Comparison of ENCODE assay signal across 8 mouse cellular contexts in genomic region chr11:59263870-59264563, GRCm38 (mm10). TPM values are rescaled to one million over a fixed set of nuclear protein-coding genes. Genes with fewer than 3 reads are reported as not detected.
DNase-seq lines count a peak whose midpoint lies in the region; ATAC-seq and TF ChIP-seq lines count a peak whose summit lies in the region.

No protein-coding gene starts in this region.

- H3K27ac ChIP-seq in brown adipose tissue, adult 24 weeks (replicated peaks; ENCODE audit: low read depth, low read length): no peak overlapping the region
- no peak overlapping the region for H3K27ac ChIP-seq in heart, embryonic 16.5 days (ENCODE audit: low read length)
- peak overlapping the region; percentile 64; the same call in 1 of the 2 replicates for H3K27ac ChIP-seq in lung, postnatal 0 days (ENCODE audit: low read length)

- peak; percentile 26 for DNase-seq in kidney, adult 18-20 months
- DNase-seq in kidney, adult 11 months: no peak
- DNase-seq in kidney, postnatal 4 days: peak; percentile 66 to 77
- DNase-seq in lung, postnatal 0 days (ENCODE audit: low spot score): peak; percentile 74
- peak; percentile 11 for DNase-seq in retina, adult 2 months (ENCODE audit: low read depth, low spot score)

- no peaks in the 10 kb centered on the region for H3K36me3 ChIP-seq in heart, embryonic 16.5 days (ENCODE audit: control insufficient read depth, insufficient read depth)
- no peaks in the 10 kb centered on the region for H3K36me3 ChIP-seq in lung, postnatal 0 days (ENCODE audit: insufficient read depth, low read length)

- H3K9me3 ChIP-seq in heart, embryonic 16.5 days (replicated peaks; ENCODE audit: control insufficient read depth, low read length): peaks cover 3% of the 10 kb centered on the region
- no peaks in the 10 kb centered on the region for H3K9me3 ChIP-seq in lung, postnatal 0 days (ENCODE audit: low read length)

- H3K4me1 ChIP-seq in brown adipose tissue, adult 24 weeks (ENCODE audit: control insufficient read depth, insufficient read depth, insufficient read length, low read length): no peaks in the 10 kb centered on the region; the same call in 1 of the 2 replicates
- no peaks in the 10 kb centered on the region for H3K4me1 ChIP-seq in heart, embryonic 16.5 days (ENCODE audit: control insufficient read depth, insufficient read depth, low read length)
- peaks cover 5% of the 10 kb centered on the region for H3K4me1 ChIP-seq in lung, postnatal 0 days (ENCODE audit: insufficient read depth, low read depth, low read length)

- peak; percentile 69; the same call in 1 of the 2 replicates for ATAC-seq in heart, embryonic 16.5 days (replicated peaks; ENCODE audit: extremely low read depth, insufficient read depth, low FRiP score)
- ATAC-seq in lung, postnatal 0 days: peak; percentile 45
- no peak for ATAC-seq in cerebellum, adult (ENCODE audit: insufficient number of reproducible peaks, low FRiP score, low TSS enrichment)

- TF ChIP-seq EP300 in lung, postnatal 0 days (IDR thresholded peaks at IDR 0.05): no peak

- WGBS in heart, embryonic 16.5 days: under 1% methylated on average over 56 of the region's 56 CpGs
- 1% methylated on average over 52 of the region's 56 CpGs for WGBS in lung, postnatal 0 days

- H3K27me3 ChIP-seq in heart, embryonic 16.5 days (ENCODE audit: control insufficient read depth, insufficient read depth, low read length): peaks cover 36% of the 10 kb centered on the region
- H3K27me3 ChIP-seq in lung, postnatal 0 days (replicated peaks; ENCODE audit: insufficient read depth, low read length): no peaks in the 10 kb centered on the region

- TF ChIP-seq CTCF in lung, postnatal 0 days (IDR thresholded peaks at IDR 0.05): peak; percentile 68

- peak overlapping the region; percentile 80 for H3K4me2 ChIP-seq in heart, embryonic 16.5 days (ENCODE audit: low read depth, low read length)
- H3K4me2 ChIP-seq in lung, postnatal 0 days (replicated peaks; ENCODE audit: low read depth, low read length): peak overlapping the region; percentile 91

- H3K9ac ChIP-seq in heart, embryonic 16.5 days (ENCODE audit: low read length): peak overlapping the region; percentile 71
- peak overlapping the region; percentile 51 for H3K9ac ChIP-seq in lung, postnatal 0 days (replicated peaks; ENCODE audit: low read depth)

- H3K4me3 ChIP-seq in brown adipose tissue, adult 24 weeks (ENCODE audit: insufficient read depth, low read depth, low read length): peak overlapping the region; percentile 49
- H3K4me3 ChIP-seq in heart, embryonic 16.5 days (ENCODE audit: low read length): peak overlapping the region; percentile 61
- peak overlapping the region; percentile 50 for H3K4me3 ChIP-seq in lung, postnatal 0 days (ENCODE audit: low read depth, low read length)

RNA-seq across cellular contexts. Expression of gene Wnt3a, which starts 26.5 kb away (rescaled TPM):
- not detected in 2 replicates for polyA plus RNA-seq in brown adipose tissue, adult 24 weeks (2012; ENCODE audit: insufficient read depth, insufficient read length, missing spikeins)
- polyA plus RNA-seq in heart, embryonic 16.5 days (2015; fragmentation: Nextera tagmentation; extraction: Ambion mirVana): not detected in 2 replicates
- polyA plus RNA-seq in lung, postnatal 0 days (2015; fragmentation: Nextera tagmentation; extraction: Ambion mirVana): 12.6 and 18.9 TPM in 2 replicates

RNA-seq across cellular contexts. Expression of gene Arf1, which starts 35.9 kb away (rescaled TPM):
- 211 and 220 TPM in 2 replicates for polyA plus RNA-seq in brown adipose tissue, adult 24 weeks (2012; ENCODE audit: insufficient read depth, insufficient read length, missing spikeins)
- polyA plus RNA-seq in heart, embryonic 16.5 days (2015; fragmentation: Nextera tagmentation; extraction: Ambion mirVana): 597 and 626 TPM in 2 replicates
- 630 and 647 TPM in 2 replicates for polyA plus RNA-seq in lung, postnatal 0 days (2015; fragmentation: Nextera tagmentation; extraction: Ambion mirVana)

RNA-seq across cellular contexts. Expression of gene Wnt9a, which starts 42.7 kb away (rescaled TPM):
- polyA plus RNA-seq in brown adipose tissue, adult 24 weeks (2012; ENCODE audit: insufficient read depth, insufficient read length, missing spikeins): 0.33 and 0.40 TPM in 2 replicates
- polyA plus RNA-seq in heart, embryonic 16.5 days (2015; fragmentation: Nextera tagmentation; extraction: Ambion mirVana): 2.7 and 2.9 TPM in 2 replicates
- 9.7 and 10.5 TPM in 2 replicates for polyA plus RNA-seq in lung, postnatal 0 days (2015; fragmentation: Nextera tagmentation; extraction: Ambion mirVana)

RNA-seq across cellular contexts. Expression of gene 2310033P09Rik, which starts 55.9 kb away (rescaled TPM):
- polyA plus RNA-seq in brown adipose tissue, adult 24 weeks (2012; ENCODE audit: insufficient read depth, insufficient read length, missing spikeins): 5.6 and 11.0 TPM in 2 replicates
- polyA plus RNA-seq in heart, embryonic 16.5 days (2015; fragmentation: Nextera tagmentation; extraction: Ambion mirVana): 18.8 and 21.0 TPM in 2 replicates
- 32.9 and 34.8 TPM in 2 replicates for polyA plus RNA-seq in lung, postnatal 0 days (2015; fragmentation: Nextera tagmentation; extraction: Ambion mirVana)

Comparison
In these comparisons a context has a peak if more than half of its experiments do, and no peak if none do; other contexts are left out.
1. RNA of gene Wnt3a, which starts 26.5 kb away (polyA plus RNA-seq): 12.6 to 18.9 TPM in lung, postnatal 0 days; not detected in brown adipose tissue, adult 24 weeks and not detected in heart, embryonic 16.5 days; every median in the first group is over 10 times any median in the second.
2. Peak in every context shown above with its lines, with median percentiles within 50 percentile points of each other: H3K4me3 ChIP-seq.